Mouse (Mus musculus): ENCODE measurements around the gene Inip. TPM values are rescaled to one million over a fixed set of nuclear protein-coding genes. Genes with fewer than 3 reads are reported as not detected.

Gene Inip
- polyA plus RNA-seq, 1 experiment, result 1.6 TPM

- Histone ChIP-seq H3K4me1 (ENCODE audit: control insufficient read depth) (peaks cover 31% of the 10 kb centered on the region), H3K27me3 (ENCODE audit: control insufficient read depth) (no peaks in the 10 kb centered on the region), H3K9me3 (ENCODE audit: control insufficient read depth, low read length) (no peaks in the 10 kb centered on the region), H3K36me3 (ENCODE audit: control insufficient read depth) (no peaks in the 10 kb centered on the region; the same call in none of the 2 replicates), H3K4me3 (replicated peaks) (no peak overlapping the region)
- TF ChIP-seq TAL1 (IDR thresholded peaks at IDR 0.05; ENCODE audit: low read length) (no peak), GATA1 (IDR thresholded peaks at IDR 0.05; ENCODE audit: low read length) (no peak)
Measured at GRCm38 (mm10) chr4:59817790-59818189, 16.4 kb upstream of the Inip start.

GRCm38 (mm10) chr4:59816477-59816876 lies 15.1 kb upstream of the Inip start:
- peaks cover 31% of the 10 kb centered on the region for H3K4me1 ChIP-seq (ENCODE audit: control insufficient read depth)
- no peaks in the 10 kb centered on the region for H3K27me3 ChIP-seq (ENCODE audit: control insufficient read depth)
- H3K36me3 ChIP-seq (ENCODE audit: control insufficient read depth), result no peaks in the 10 kb centered on the region; the same call in none of the 2 replicates
- H3K9me3 ChIP-seq (ENCODE audit: control insufficient read depth, low read length), result no peaks in the 10 kb centered on the region
- no peak overlapping the region for H3K4me3 ChIP-seq (replicated peaks)
- TF ChIP-seq TAL1 (IDR thresholded peaks at IDR 0.05; ENCODE audit: low read length) (no peak), GATA1 (IDR thresholded peaks at IDR 0.05; ENCODE audit: low read length) (no peak)

DNA sequence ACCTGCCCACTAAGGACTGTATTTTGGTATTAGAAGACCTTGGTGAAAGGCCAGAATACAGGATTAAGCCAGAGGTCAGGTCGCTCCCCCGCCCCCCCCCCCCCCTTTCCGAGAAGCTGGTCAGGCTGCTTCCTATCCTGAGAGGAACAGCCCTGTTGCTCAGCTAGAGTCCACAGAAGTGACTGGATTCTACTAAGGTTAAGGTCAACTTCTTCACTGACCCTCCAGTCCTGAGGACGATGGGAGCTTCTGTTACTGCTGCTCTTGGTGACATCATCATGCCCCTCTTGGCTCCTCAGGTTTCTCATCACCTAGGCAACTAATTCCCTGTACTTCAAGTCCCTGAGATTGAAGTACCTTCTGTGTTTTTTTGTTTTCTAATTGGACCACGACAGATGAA lies 14.6 kb upstream of the Inip start:
- peaks cover 31% of the 10 kb centered on the region for H3K4me1 ChIP-seq (ENCODE audit: control insufficient read depth)

DNA sequence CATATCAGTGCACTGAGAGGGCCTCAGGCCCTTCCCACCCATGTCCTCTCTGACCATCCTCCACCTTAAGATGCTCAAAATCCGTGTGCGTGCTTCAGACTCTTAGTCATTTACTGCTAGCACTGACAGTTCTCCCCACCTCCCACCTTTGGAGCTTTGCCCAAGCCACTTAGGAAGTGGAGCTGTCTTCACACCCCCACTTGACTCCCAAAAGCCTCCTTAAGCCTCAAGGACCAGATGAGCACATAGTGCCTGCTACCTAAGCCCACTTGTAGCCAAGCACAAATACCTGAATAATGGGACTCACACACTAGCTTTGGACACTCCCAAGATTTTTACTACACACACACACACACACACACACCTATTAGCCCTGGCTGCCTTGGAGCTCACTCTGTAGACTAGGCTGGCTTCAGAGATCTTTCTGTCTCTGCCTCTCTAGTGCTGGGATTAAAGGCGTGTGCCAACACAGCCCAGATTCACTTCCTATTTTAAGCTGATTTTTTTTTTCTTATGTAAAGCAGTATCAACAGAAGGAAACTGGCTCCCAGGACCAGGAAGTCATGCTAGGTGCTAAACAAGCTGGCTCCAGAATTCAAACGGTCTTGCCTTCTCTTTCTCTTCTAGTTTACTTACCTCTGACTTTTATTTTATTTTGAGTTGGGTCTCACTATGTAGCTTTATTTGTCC lies 13.9 kb upstream of the Inip start:
- peaks cover 31% of the 10 kb centered on the region for H3K4me1 ChIP-seq (ENCODE audit: control insufficient read depth)
- no peaks in the 10 kb centered on the region for H3K9me3 ChIP-seq (ENCODE audit: control insufficient read depth, low read length)
- TF ChIP-seq GATA1 (IDR thresholded peaks at IDR 0.05; ENCODE audit: low read length) (no peak), TAL1 (IDR thresholded peaks at IDR 0.05; ENCODE audit: low read length) (no peak)
- no peaks in the 10 kb centered on the region; the same call in none of the 2 replicates for H3K36me3 ChIP-seq (ENCODE audit: control insufficient read depth)
- H3K27me3 ChIP-seq (ENCODE audit: control insufficient read depth), result no peaks in the 10 kb centered on the region
- H3K4me3 ChIP-seq (replicated peaks), result no peak overlapping the region

More for the DNA sequence above, 14.6 kb upstream of the Inip start:
- Histone ChIP-seq H3K36me3 (ENCODE audit: control insufficient read depth) (no peaks in the 10 kb centered on the region; the same call in none of the 2 replicates), H3K9me3 (ENCODE audit: control insufficient read depth, low read length) (no peaks in the 10 kb centered on the region), H3K27me3 (ENCODE audit: control insufficient read depth) (no peaks in the 10 kb centered on the region), H3K4me3 (replicated peaks) (no peak overlapping the region)
- TF ChIP-seq TAL1 (IDR thresholded peaks at IDR 0.05; ENCODE audit: low read length) (no peak), GATA1 (IDR thresholded peaks at IDR 0.05; ENCODE audit: low read length) (no peak)

DNA sequence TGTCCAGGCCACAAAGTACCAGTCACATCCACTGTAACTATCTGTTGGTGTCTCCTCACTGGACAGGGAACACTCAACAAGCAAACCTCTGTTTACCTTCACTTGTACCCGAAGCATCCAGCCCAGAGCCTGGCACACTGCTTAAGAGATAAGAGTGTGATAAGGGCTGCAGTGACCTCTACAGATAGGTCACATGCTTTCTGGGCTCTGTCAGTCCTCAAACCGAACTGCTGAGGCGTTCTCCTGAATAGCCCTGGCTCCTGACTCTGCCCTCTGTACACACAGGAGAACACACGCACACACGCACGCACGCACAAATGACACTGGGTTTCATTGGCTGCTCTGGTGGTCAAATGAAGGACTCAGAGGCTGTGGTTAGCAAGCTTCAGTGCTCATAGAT lies 12.7 kb upstream of the Inip start:
- H3K9me3 ChIP-seq (ENCODE audit: control insufficient read depth, low read length), result no peaks in the 10 kb centered on the region
- H3K36me3 ChIP-seq (ENCODE audit: control insufficient read depth), result no peaks in the 10 kb centered on the region; the same call in 1 of the 2 replicates
- TF ChIP-seq TAL1 (IDR thresholded peaks at IDR 0.05; ENCODE audit: low read length) (no peak), GATA1 (IDR thresholded peaks at IDR 0.05; ENCODE audit: low read length) (no peak)
- H3K4me1 ChIP-seq (ENCODE audit: control insufficient read depth), result peaks cover 30% of the 10 kb centered on the region
- H3K27me3 ChIP-seq (ENCODE audit: control insufficient read depth), result no peaks in the 10 kb centered on the region
- no peak overlapping the region for H3K4me3 ChIP-seq (replicated peaks)

GRCm38 (mm10) chr4:59808396-59808795 lies 7.0 kb upstream of the Inip start:
- peaks cover 38% of the 10 kb centered on the region for H3K4me1 ChIP-seq (ENCODE audit: control insufficient read depth)
- no peaks in the 10 kb centered on the region for H3K36me3 ChIP-seq (ENCODE audit: control insufficient read depth)
- no peak for TF ChIP-seq GATA1 (IDR thresholded peaks at IDR 0.05; ENCODE audit: low read length)
- TF ChIP-seq TAL1 (IDR thresholded peaks at IDR 0.05; ENCODE audit: low read length), result no peak
- no peaks in the 10 kb centered on the region for H3K9me3 ChIP-seq (ENCODE audit: control insufficient read depth, low read length)
- peaks cover 7% of the 10 kb centered on the region for H3K27me3 ChIP-seq (ENCODE audit: control insufficient read depth)
- no peak overlapping the region for H3K4me3 ChIP-seq (replicated peaks)

DNA sequence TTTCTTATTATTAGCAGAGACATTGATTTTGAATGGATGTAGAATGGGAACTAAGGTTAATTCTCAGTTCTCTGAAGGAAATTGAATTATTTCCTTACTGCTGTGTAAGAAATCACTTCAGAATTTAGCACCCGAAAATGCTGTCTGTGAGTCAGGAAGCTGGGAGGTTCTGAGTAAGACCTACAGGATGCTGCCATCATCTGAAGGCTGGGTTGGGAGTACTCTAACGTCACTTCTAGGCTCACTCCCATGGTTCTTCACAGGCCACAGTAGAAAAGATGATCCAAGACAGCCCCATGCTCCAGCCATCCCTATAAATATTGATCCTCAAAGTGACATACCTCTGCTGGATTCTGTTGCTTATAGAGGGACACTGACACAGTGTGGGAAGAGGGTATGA lies 6.1 kb upstream of the Inip start:
- Histone ChIP-seq H3K9me3 (ENCODE audit: control insufficient read depth, low read length) (no peaks in the 10 kb centered on the region), H3K4me3 (replicated peaks) (no peak overlapping the region), H3K27me3 (ENCODE audit: control insufficient read depth) (peaks cover 7% of the 10 kb centered on the region), H3K4me1 (ENCODE audit: control insufficient read depth) (peaks cover 47% of the 10 kb centered on the region), H3K36me3 (ENCODE audit: control insufficient read depth) (no peaks in the 10 kb centered on the region)
- TF ChIP-seq GATA1 (IDR thresholded peaks at IDR 0.05; ENCODE audit: low read length) (no peak), TAL1 (IDR thresholded peaks at IDR 0.05; ENCODE audit: low read length) (no peak)

DNA sequence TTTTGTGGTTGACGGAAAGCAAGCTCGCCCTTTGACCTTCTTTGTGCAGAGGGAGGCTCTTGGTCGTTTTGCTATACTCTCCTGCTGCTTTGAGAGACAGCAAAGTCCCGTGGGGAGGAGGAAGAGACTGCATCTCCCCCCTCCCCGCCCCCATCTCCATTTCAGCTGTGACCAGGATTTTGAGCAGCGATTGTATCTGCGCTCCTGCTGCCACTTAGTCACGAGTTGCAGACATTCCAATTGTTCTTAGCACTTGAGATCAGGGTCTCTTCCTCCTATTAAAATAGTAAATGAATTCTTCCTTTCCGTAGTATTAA lies 5.4 kb upstream of the Inip start:
- TF ChIP-seq GATA1 (IDR thresholded peaks at IDR 0.05; ENCODE audit: low read length), result no peak
- no peak for TF ChIP-seq TAL1 (IDR thresholded peaks at IDR 0.05; ENCODE audit: low read length)

GRCm38 (mm10) chr4:59805968-59806878 lies 4.8 kb upstream of the Inip start:
- H3K9me3 ChIP-seq (ENCODE audit: control insufficient read depth, low read length), result no peaks in the 10 kb centered on the region
- H3K4me1 ChIP-seq (ENCODE audit: control insufficient read depth), result peaks cover 55% of the 10 kb centered on the region
- H3K36me3 ChIP-seq (ENCODE audit: control insufficient read depth), result no peaks in the 10 kb centered on the region
- H3K27me3 ChIP-seq (ENCODE audit: control insufficient read depth), result peaks cover 7% of the 10 kb centered on the region
- TF ChIP-seq TAL1 (IDR thresholded peaks at IDR 0.05; ENCODE audit: low read length), result no peak
- no peak for TF ChIP-seq GATA1 (IDR thresholded peaks at IDR 0.05; ENCODE audit: low read length)
- H3K4me3 ChIP-seq (replicated peaks), result peak overlapping the region; percentile 94

More for the DNA sequence above, 5.4 kb upstream of the Inip start:
- Histone ChIP-seq H3K27me3 (ENCODE audit: control insufficient read depth) (peaks cover 7% of the 10 kb centered on the region), H3K4me3 (replicated peaks) (peak overlapping the region; percentile 94), H3K36me3 (ENCODE audit: control insufficient read depth) (no peaks in the 10 kb centered on the region), H3K4me1 (ENCODE audit: control insufficient read depth) (peaks cover 53% of the 10 kb centered on the region), H3K9me3 (ENCODE audit: control insufficient read depth, low read length) (no peaks in the 10 kb centered on the region)
